Mouse (Mus musculus) heart, embryonic 11.5 days (tissue): Measurements from ENCODE around the gene Lrmda. TPM values are rescaled to one million over a fixed set of nuclear protein-coding genes. Genes with fewer than 3 reads are reported as not detected.

ENCODE experiments used
- ATAC-seq: fragments of 200-750 bp; cut with Nextera tagmentation; replicated peaks from 2 replicates; pipeline ENCODE4 v1.8.0; 2017; ENCODE audit warnings: moderate library complexity; ENCODE audit not compliant: insufficient number of reproducible peaks, low FRiP score, low TSS enrichment
- H3K27ac ChIP-seq: fragments of 300-500 bp; sonication (generic); 2 replicates; pipeline ENCODE4 v1.5.1; 2014; ENCODE audit warnings: mild to moderate bottlenecking, low read depth, low read length
- H3K27me3 ChIP-seq: fragments of 300-500 bp; sonication (generic); 2 replicates; pipeline ENCODE4 v1.6.1; 2014; ENCODE audit warnings: mild to moderate bottlenecking, low read length, mixed read lengths; ENCODE audit not compliant: control insufficient read depth, insufficient read depth
- H3K36me3 ChIP-seq: fragments of 300-500 bp; sonication (generic); 2 replicates; pipeline ENCODE4 v1.6.1; 2014; ENCODE audit warnings: mild to moderate bottlenecking, low read length, moderate library complexity, mixed read lengths; ENCODE audit not compliant: control insufficient read depth, insufficient read depth
- H3K4me1 ChIP-seq: fragments of 300-500 bp; sonication (generic); 2 replicates; pipeline ENCODE4 v1.6.1; 2014; ENCODE audit warnings: low read length; ENCODE audit not compliant: control insufficient read depth, insufficient read depth
- H3K4me2 ChIP-seq: fragments of 300-500 bp; sonication (generic); 2 replicates; pipeline ENCODE4 v1.6.1; 2014; ENCODE audit warnings: mild to moderate bottlenecking, moderate library complexity
- H3K4me3 ChIP-seq: fragments of 300-500 bp; sonication (generic); 2 replicates; pipeline ENCODE4 v1.5.1; 2014; ENCODE audit warnings: low read depth, low read length
- H3K9ac ChIP-seq: fragments of 300-500 bp; sonication (generic); 2 replicates; pipeline ENCODE4 v1.6.1; 2014; ENCODE audit warnings: mild to moderate bottlenecking, low read depth, low read length, moderate library complexity
- H3K9me3 ChIP-seq: fragments of 300-500 bp; sonication (generic); replicated peaks from 2 replicates; pipeline ENCODE4 v1.6.1; 2016; ENCODE audit warnings: low read length; ENCODE audit not compliant: control insufficient read depth
- WGBS: fragments of 180-500 bp; shearing (Covaris S2); extraction: QIAGEN DNeasy Blood & Tissue Kit; methylation state at CpG from one replicate; pipeline ENCODE4 v1.1.7; 2014; ENCODE audit not compliant: insufficient replicate concordance; 5-methylcytosine and 5-hydroxymethylcytosine counted together
- polyA plus RNA-seq: library from polyadenylated mRNA; unstranded; fragments of >200 nt; fragmentation: Nextera tagmentation; extraction: Ambion mirVana; gene quantifications from 2 replicates; pipeline ENCODE4 v1.2.1, GENCODE M21; 2014

Lrmda gene
- polyA plus RNA-seq, 1 experiment from 2014 or later: 0.70 TPM

DNA sequence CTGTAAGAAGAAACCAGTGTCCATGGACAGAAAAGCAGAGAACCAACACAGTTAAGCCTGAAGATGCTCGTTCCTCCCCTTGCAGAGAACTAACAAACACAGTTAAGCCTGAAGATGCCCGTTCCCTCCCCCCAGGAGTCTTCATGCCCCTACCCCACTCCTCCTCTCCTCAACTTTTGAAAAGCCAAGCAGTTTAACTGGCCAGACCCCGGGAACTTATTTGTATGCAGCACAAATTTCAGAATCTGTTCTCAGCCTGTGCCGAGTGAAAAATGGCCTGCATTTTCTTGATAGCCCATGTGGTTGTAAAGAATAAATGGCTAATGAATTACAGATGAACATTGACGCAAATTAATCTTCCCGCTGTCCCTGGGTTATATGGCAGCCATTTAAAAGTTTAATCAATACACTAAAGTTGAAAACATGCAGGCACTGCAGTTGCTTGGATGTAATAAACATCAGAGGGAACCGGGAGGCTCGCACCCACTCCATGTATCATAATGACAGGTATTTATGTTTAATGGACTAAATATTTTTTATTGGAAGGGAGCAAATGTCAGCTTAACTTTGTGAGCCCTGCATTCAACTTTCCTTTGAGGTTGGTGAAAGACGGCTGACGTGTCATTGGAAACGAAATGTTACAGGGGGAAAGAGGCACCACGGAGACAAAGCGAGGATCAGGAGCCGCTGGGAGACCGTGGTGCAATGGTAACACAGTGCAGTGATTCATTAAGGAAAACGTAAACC is 996.0 kb downstream of the Lrmda start:
- H3K4me2 ChIP-seq: no peak overlapping the region

DNA sequence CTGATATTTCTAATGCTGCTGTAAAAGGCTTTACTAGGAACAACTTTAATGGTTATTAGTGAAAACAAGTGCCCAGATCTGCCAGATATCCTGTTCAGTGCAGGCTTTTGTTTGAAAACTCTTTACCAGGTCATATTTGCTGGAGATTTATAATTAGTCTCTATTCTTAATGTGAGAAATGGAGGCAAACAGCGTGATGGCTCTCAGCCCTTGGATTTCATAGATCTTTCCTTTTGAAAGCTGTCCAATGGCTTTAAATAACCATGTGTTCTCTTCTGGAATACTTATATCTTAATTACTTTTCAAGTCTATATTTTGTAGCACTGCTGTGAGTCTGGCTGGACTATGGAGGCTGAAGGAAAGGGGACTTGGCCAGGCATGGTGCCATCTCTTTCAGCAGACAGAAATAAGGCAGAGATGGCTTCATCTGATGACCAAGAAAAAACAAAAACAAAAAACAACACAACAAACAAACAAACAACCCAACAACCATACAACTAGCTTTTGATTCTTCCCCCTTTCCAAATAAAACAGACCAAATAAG is 996.6 kb downstream of the Lrmda start:
- Histone ChIP-seq H3K27ac (no peak overlapping the region), H3K4me2 (no peak overlapping the region), H3K27me3 (no peaks in the 10 kb centered on the region), H3K4me1 (no peaks in the 10 kb centered on the region), H3K36me3 (no peaks in the 10 kb centered on the region), H3K4me3 (no peak overlapping the region), H3K9me3 (no peaks in the 10 kb centered on the region), H3K9ac (no peak overlapping the region)
- WGBS: 76% methylated on average over 1 of the region's 1 CpGs
- no peak for ATAC-seq

More for the DNA sequence above, 996.0 kb downstream of the Lrmda start:
- Histone ChIP-seq H3K4me3 (no peak overlapping the region), H3K27me3 (no peaks in the 10 kb centered on the region), H3K9ac (no peak overlapping the region), H3K9me3 (no peaks in the 10 kb centered on the region), H3K27ac (no peak overlapping the region), H3K4me1 (no peaks in the 10 kb centered on the region), H3K36me3 (no peaks in the 10 kb centered on the region)
- 68% methylated on average over 16 of the region's 16 CpGs for WGBS
- ATAC-seq: no peak

DNA sequence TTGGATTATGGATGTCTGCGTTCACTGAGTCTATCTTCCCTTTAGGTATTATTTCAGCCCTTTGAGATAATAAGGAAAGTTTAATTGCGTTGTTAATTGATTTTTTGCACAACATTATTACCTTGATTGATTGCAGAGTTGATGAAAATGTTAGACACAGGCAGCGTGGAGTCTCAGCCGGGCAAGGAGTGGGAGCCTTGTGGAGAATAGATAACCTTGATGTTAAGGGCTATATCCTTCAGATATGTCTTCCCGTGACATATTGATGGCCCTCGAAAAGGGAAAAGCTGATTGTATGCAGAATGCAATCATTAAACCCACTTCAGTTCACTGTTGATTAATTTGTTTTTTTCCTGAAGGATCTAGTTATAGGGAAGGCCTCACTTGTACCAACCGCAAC is 1021.5 kb downstream of the Lrmda start:
- Histone ChIP-seq H3K9ac (no peak overlapping the region), H3K4me1 (no peaks in the 10 kb centered on the region), H3K36me3 (no peaks in the 10 kb centered on the region), H3K9me3 (no peaks in the 10 kb centered on the region), H3K4me3 (no peak overlapping the region), H3K27me3 (no peaks in the 10 kb centered on the region), H3K27ac (no peak overlapping the region), H3K4me2 (no peak overlapping the region)
- 74% methylated on average over 7 of the region's 7 CpGs for WGBS
- no peak for ATAC-seq

DNA sequence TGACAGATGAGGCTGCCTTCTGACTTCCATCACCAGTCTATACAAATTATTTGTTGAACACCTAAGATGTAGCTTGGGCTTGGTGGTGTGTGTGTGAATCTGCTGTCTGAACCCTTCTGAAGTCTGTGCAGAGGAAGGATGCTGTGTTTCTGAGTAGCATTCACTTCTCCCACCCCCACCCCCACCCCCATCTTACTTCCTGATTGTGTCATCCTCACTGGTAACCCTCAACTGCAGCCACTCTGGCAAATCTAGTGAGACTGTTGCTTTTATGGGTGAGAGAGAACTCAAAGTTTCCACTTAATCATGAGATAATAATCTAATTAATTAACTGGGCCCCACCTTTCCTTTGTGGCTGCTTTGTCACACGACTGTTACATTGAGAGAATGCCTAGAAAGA is 1025.8 kb downstream of the Lrmda start:
- no peaks in the 10 kb centered on the region for H3K36me3 ChIP-seq
- no peaks in the 10 kb centered on the region for H3K9me3 ChIP-seq
- no peaks in the 10 kb centered on the region for H3K4me1 ChIP-seq
- no peak for ATAC-seq
- no peak overlapping the region for H3K4me2 ChIP-seq
- H3K27me3 ChIP-seq: no peaks in the 10 kb centered on the region
- H3K27ac ChIP-seq: no peak overlapping the region
- 45% methylated on average over 1 of the region's 1 CpGs for WGBS
- H3K9ac ChIP-seq: no peak overlapping the region
- H3K4me3 ChIP-seq: no peak overlapping the region

DNA sequence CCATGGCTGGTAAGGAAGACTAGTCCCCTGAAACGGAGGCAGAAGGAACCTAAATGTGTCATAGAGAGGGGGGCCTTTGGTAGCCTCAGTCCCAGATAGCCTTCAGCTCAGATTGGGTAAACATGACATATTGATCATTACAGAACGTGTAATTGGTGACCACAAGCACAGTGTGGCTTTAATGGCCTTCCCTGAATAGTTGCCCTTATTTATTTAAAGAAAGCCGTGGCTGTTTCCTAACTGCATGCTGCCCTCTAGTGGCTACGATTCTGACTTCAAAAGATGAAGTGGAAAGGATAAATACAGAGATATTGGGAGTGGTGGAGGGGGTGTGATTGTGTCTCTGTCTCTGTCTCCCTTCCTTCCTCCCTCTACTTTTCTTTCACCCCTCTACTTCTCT is 1026.8 kb downstream of the Lrmda start:
- Histone ChIP-seq H3K9me3 (no peaks in the 10 kb centered on the region), H3K4me3 (no peak overlapping the region), H3K4me2 (no peak overlapping the region), H3K9ac (no peak overlapping the region), H3K36me3 (no peaks in the 10 kb centered on the region), H3K27ac (no peak overlapping the region), H3K4me1 (no peaks in the 10 kb centered on the region), H3K27me3 (no peaks in the 10 kb centered on the region)
- ATAC-seq: no peak
- 23% methylated on average over 4 of the region's 4 CpGs for WGBS

DNA sequence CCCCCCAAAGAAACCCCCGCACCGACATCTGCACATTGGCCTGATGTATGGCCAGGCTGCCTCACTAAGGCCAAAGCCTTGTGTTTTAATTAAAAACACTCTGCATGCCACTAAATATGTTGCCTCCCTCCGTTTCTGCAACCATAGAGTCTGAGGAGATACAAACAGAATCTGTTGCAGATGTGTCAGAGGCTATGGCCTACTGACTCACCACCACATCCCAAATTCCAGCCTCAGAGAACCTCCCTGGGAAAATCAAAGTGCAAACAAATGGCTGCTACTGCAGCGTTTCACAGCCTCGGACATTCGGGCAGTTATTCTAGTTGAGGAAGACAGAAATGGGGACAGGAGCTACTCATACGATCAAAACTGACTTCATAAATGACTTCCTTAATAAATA is 1031.9 kb downstream of the Lrmda start:
- 71% methylated on average over 7 of the region's 7 CpGs for WGBS
- Histone ChIP-seq H3K27me3 (no peaks in the 10 kb centered on the region), H3K9me3 (no peaks in the 10 kb centered on the region), H3K36me3 (no peaks in the 10 kb centered on the region), H3K27ac (no peak overlapping the region), H3K9ac (no peak overlapping the region), H3K4me2 (no peak overlapping the region), H3K4me3 (no peak overlapping the region), H3K4me1 (no peaks in the 10 kb centered on the region)
- ATAC-seq: no peak

DNA sequence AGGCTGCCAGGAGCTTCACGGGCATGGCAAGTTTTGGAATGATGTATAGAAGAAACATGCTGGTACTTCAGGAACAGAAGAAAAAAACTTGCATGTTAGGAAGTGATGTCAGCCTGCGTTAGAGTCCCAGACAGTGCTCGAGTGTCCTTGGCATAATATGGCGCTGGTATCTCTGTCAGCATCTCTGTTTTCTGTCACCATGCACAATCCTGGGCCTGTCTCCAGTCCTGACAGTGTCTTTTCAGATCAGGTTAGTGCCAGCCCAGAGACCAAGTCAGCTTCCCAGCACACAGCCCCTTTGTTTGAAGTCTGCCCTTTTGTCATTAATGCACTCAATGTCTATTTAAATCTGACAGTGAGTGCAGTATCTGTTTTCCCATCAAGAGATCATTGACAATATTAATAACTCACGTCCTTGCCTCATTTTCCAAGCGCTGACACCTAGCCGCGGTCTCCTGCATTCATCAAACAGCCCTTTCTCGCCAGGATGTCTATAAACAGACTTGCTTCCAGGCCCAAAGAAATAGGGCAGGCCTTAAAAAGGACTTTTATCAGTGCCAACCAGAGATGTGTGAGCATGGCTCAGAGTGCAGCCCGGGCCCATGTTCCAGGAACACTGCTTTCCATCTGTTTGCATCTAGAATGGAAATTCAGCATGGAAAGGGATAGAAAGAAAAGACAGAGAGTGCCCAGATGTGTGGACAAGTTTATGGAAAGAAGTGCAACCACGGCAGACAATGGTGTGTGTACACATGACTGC is 1033.5 kb downstream of the Lrmda start:
- H3K36me3 ChIP-seq: no peaks in the 10 kb centered on the region
- 58% methylated on average over 11 of the region's 11 CpGs for WGBS
- no peak overlapping the region for H3K9ac ChIP-seq
- no peak overlapping the region for H3K27ac ChIP-seq
- no peak overlapping the region for H3K4me3 ChIP-seq
- H3K27me3 ChIP-seq: no peaks in the 10 kb centered on the region
- no peaks in the 10 kb centered on the region for H3K9me3 ChIP-seq
- no peak for ATAC-seq
- H3K4me1 ChIP-seq: no peaks in the 10 kb centered on the region
- H3K4me2 ChIP-seq: no peak overlapping the region

DNA sequence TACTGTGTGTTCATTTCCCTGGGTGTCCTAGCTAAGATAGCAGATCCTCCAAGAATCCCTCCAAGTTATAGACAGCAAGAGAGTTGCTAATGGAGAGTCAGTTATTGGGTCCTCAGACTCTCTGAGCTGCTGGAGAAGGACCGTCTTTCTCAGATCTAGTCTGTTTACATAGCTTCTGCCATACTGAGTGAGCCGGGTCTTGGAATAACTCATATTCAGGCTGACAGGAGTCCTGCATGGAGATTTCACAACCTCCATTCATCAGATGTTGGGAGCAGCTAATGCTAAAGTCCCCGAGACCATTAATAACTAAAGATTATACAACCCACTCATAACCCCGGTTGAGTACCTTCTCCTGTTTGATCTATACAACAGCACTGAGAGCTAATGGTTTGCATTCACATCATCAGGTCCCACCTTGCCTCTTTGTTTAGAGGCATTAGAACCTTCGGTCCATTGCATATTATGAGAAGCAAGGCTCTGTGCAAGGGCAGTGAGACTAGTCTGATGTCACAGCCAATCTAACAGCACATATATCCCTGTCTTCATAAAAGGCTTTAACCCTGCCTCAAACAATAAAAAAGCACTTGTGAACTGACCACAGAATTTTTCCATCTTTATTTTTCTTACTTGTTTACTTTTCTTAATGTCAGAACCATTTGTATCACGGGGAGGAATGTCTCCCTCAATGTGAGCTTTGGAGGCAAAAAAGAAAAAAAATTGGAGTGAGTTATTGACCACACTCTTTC is 1037.9 kb downstream of the Lrmda start:
- H3K27me3 ChIP-seq: no peaks in the 10 kb centered on the region
- no peak for ATAC-seq
- no peak overlapping the region for H3K27ac ChIP-seq
- no peaks in the 10 kb centered on the region for H3K4me1 ChIP-seq
- no peak overlapping the region for H3K4me3 ChIP-seq
- H3K9ac ChIP-seq: no peak overlapping the region
- WGBS: 78% methylated on average over 6 of the region's 6 CpGs
- no peak overlapping the region for H3K4me2 ChIP-seq
- no peaks in the 10 kb centered on the region for H3K9me3 ChIP-seq
- H3K36me3 ChIP-seq: no peaks in the 10 kb centered on the region
